Mouse (Mus musculus) embryo, embryonic 11 days (tissue): ENCODE measurements around the gene Map4k1.
A peak's percentile ranks its signal among the peaks of the same experiment; 100 is the strongest.

Experiments used
- DNase-seq: peaks from one replicate; pipeline ENCODE4 v3.0.0-alpha.2; 2015

Gene Map4k1

DNA sequence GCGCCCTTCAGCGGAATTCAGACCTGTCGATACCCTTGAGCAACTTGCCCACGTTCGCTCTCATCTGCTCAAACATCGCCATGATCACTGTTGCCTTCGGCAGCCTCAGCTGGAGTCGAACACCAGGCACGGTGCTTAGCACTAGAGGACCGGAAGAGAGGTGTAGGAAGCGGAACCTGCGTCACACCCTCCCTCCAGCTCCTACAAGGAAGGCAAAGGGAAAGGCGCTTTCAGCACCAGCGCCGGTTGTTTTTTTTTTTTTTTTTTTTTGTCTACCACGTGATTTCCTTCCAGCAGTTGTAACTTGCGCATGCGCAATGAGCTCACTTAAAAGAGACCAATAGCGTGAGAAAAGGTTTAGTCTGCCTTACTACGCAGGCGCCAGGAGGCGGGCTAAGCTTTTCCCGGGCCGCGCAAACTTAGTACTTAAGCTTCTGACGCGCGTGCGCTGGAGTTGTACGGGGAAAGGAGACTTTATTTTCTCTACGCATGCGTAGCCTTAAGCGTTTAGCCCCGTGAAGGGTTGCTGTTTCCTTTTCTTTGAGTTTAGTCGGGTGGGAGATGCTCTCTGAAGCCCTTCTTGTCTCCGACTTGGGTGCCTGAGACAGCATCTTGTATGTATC lies at the start of gene Map4k1, which contains the start of gene Eif3k:
Gene Map4k1 (plus strand): TSS at position 400 of the 623 bp plus-strand sequence.
Gene Eif3k (minus strand): TSS at position 214 of the 623 bp plus-strand sequence.
- DNase-seq = peak; percentile 100

DNA sequence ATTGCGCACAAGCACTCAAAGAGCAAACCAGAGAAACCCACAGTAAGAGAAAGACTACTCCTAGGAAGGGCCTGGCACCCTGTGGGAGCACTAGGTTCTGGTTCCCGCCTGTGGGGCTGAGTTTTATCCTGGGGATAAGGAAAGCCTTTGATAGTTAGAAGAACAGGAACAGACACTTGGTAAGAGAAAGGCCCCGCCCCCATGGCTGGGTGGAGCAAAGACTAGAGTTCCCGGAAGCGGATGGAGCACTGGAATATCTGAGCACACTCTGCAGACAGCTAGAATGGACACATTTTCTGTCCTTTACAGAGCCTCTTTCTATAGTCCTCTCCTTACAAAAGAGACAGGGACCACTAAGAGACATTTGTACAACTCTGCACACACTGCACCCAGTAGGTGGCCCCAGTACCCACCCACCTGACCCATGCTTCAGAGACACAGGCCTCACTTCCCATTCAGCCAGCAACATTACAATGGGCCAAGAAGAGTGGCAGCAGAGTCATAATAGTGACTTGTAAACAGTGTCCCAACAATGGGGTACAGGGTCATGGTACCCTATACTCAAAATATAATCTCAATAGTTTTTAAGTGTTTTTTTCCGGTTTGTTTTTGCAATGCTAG lies 49.3 kb upstream of the Map4k1 start:
- DNase-seq = no peak

DNA sequence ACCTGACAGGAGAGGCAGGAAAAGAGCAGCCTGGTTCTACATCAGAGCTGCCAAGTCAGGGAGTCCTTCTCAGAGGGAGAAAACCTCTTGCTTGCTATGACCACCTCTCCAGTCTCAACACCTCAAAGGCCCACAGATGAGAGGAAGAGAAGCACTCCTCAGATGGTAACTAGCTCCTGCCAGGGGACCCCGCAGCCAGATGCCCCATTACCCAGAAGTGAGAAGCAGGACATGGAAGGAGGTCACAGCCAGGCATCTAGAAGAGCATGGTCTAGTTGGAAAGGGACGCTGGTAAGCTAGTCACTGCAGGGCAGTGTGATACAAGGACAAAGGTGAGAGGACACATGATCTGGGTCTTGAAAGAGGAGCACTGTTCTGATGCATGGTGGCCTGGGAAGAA lies 48.0 kb upstream of the Map4k1 start:
- DNase-seq = no peak

DNA sequence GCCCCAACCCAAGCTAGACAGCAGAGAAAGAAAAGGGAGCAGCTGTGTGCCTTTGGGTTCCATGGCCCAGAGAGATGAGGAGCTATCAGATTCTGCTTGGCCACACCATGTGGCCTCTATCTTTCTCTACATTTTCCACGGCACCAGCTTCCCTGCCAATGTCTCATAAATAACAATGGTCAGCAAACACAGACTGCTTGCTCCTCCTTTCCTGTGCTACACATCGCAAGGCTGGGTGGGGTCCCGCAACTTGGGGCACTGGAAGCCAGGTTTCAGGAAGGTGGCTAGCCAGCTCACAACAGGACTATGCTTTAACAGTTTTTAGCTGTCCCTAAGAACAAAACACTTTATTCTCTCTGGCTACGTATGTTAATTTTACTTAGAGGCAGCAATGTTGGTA lies 45.1 kb upstream of the Map4k1 start:
- no peak for DNase-seq

DNA sequence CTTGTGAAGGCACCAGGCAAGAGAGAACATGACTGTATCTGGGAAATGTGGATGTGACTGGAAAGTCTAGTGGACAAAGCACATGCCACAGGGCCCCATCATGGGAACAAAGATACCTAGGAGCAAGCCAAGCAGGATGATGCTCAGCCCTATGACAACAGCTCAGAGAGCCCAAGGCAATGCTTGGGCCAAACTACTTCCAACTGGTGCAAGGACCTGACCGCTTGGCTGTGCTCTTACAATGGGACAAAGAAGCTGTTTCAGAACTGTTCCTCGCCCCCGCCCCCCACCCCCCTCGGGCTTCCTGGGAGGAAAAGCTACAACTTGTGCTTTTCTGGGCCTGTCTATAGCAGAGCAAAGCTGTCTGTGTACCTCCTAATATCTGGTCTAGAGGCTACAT lies 43.2 kb upstream of the Map4k1 start:
- no peak for DNase-seq

DNA sequence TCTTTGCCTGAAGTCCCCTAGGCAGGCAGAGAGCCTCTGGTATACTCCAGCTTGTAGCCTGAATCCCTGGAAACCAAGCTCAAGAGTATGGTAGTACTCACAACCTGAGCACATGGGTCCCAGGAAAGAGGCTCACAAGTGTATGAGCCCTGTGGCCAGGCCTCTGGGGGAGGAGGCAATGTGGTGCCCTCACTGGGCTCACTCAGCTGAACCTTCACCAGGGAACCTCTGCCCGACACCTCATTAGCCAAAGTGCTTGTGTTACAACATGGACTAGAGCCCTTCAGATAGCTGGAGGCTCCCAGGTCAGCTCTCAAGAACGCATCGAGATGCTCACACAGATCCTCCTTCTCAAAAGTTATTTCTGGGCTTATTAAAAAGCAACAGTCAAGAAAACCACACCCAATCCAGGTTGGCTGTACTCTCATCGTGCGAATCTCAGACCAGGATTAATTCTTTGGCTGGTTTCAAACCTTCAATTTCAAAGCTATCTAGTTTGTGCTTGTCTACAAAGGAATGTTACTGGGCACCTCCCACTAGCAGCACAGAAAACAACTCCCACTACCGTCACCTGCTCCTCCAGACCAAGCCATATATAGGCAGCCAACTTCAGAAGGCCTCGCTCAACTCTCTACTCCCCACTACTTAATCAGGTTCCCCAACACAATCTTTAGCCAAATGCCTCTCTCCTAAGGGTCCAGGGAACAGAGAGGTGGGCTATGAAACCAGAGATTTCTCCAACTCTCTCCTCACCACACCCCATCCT lies 42.2 kb upstream of the Map4k1 start:
- DNase-seq = no peak

DNA sequence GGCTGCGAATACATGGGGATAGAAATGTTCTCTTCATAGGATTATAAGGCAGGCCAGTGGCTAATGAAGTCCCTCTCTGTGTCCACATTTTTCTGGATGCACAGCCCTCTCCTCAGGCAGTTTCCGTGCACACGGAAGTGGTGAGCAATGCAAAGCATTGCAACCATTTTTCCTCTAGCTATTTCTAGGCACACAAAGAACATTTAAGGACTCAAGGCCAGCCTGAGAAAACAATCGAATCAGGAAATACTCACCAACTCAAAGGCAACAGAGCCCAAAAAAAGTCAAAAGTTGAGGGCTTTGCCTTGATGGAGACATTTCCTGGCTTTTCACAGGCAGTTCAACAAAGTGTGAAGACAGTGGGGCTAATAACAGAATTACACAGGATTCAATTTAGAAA lies 40.7 kb upstream of the Map4k1 start:
- DNase-seq = no peak

DNA sequence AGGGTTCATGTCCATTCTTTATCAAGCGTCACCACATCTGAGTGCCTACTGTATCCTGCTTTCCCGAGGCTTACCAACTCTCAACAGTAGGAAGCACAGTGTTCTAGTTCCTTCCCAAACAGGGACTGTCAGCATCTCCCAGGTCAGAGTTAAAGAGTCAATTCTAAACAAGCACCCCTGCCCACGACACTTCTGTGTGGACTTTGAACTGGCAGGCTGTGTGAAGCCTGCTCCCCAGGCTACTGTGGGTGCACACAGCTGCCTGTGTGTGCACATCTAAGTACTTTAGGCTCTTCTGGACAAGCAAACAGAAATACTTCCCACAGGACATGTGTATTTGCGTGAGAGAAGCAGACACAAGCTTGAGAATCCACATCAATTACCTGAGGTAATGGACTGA lies 40.3 kb upstream of the Map4k1 start:
- DNase-seq = no peak

DNA sequence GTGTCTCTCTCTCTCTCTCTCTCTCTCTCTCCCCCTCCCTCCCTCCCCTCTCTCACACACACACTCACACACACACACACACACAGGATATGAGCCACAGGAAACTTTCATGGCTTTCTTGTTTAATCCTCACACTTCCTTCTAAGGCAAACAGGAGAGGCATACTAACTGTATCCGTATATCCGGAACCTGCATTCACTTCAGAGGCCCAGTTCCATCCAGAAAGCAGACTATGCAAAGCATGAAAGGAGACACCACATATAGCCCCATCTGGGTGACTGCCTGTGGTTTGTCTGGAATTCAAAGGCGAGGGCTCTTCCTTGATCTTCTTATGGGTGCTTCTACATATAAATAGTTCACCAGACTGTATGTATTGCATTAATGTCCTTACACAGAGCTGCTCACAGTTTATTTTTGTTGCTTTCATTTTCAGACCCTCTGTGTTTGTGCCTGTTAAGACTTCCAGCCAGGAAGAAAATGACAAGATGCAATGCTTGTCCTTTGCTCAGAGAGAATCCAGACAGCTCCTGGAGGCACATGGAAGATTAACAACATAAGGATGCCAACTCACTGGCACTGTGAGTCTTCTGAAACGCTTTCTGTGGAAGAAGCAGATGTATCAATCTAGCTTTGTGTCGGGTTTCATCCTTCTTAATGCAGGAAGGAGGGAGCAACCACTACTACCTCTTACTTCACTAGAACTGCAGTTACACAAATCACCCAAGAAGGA lies 38.2 kb upstream of the Map4k1 start:
- DNase-seq = no peak

DNA sequence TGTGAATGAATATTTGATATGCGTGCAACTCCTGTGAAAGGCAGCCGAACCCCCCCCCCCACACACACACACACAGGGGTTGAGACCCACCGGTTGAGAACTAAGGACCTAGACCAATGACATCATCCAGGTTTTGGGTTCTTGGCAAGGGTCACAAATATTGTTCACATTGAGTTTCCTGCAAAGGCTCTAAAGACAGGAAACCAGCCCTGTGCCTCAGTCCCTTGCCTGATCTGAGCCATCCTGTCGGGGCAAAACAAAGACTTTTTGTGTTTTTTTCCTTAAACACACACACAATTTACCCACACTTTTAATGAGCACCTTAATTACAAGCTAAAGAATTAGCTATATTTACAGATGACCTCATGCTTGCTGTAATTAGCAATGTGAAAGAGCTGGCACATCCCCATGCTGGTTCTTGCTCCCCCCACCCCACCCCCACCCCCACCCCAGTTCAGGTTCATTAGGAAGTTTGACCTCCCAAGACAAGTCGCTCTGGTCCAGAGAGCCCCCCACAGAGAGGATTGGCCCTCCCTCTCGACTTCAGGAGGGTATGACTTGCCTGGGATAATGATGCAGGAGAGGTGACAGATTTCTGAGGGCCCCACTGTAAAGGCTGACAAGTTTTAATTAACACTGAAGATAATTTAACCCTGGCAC lies 37.0 kb upstream of the Map4k1 start:
- DNase-seq = no peak

DNA sequence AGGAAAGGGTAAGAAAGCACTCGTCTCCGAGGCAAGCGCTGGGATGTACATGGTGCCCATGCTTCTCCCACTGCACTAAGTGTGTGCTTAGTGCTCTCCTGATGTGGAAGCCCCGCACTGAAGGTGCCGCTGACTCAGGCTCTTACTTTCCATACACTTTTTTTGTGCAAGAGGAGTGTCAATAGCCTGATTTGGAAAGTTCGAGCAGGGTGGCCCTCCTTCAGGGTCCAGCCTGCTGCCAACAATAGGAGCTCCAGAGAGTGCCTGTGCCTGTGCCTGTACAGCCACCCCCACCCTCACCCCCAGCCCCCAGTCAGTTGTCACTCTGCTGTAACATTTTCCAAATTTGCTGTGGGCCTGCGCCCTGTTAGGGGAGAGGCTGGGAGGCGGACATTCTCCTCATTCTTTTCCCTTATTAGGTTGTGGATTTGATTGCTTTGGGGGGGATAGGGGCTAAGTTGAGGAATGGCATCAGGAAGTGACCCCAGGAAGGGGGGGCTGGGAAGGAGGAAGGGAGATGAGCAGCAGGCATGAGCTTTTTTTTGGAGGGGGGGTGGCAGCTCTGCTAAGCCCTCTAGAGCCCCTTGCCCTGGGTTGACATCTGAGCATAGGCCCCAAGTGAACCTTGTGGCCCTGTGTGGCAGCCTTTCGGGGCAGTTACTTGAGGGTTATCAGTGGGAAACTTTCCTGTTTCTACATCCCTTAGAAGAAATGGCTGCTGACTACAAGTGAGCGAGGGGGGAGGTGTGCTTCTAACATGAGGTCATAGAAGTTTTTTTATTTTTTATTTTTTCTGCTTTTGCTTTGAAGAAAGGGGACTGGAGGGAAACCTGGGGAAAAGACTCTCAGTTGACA lies 36.2 kb upstream of the Map4k1 start:
- DNase-seq = peak; percentile 74

DNA sequence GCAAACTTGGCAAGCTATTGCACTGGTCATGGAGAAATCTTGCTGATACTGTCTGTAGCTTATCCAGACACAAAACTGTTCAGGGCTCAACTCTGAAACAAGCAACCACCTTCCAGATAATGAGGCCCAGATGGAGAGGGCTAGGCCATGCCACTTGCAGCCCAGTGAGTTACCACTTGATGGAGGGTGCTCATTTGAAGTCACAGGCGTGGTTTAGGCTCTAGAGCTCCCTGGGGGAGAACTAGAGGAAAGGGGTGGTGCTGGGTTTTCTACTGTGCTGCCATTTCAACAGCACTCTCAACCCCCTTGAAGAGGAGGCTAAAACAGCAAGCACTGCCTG lies 35.6 kb upstream of the Map4k1 start:
- peak; percentile 55 for DNase-seq

DNA sequence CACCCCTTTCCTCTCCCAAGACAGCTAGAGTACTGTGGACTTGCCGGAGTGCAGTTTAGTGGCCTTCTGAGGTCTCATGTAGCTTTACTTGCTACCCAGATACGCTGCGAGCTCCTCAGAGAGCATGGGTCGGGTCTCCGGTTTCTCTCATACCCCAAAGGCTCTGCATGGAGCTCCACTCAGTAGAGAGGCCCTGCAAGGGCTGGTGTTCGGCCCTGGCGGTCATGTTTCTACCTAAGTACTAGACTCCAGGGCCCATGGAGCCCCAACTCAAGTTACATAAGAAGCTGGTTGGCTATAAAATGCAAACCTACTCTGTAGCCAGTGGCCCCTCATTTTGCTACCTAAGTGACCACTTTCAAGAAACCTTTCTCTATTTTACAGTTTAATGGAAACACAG lies 33.1 kb upstream of the Map4k1 start:
- DNase-seq = no peak

DNA sequence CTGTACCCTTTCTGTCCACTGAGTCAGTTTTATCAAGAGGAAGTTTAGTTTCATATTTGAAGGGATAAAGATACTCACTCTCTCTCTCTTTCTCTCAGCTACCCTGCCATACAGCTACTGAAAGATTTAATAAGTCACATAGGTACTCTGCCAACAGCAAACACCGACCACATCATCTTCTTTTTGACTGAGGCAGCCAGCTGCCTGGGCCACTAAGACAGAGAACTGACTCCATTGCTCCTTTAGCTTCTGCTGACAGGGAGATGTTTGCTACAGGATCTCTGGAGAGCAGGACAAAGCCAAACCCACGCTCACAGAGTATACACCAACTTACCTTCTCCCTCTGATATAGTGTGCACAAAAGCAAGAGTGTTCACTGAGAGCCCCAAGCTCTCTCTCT lies 32.6 kb upstream of the Map4k1 start:
- DNase-seq = no peak

DNA sequence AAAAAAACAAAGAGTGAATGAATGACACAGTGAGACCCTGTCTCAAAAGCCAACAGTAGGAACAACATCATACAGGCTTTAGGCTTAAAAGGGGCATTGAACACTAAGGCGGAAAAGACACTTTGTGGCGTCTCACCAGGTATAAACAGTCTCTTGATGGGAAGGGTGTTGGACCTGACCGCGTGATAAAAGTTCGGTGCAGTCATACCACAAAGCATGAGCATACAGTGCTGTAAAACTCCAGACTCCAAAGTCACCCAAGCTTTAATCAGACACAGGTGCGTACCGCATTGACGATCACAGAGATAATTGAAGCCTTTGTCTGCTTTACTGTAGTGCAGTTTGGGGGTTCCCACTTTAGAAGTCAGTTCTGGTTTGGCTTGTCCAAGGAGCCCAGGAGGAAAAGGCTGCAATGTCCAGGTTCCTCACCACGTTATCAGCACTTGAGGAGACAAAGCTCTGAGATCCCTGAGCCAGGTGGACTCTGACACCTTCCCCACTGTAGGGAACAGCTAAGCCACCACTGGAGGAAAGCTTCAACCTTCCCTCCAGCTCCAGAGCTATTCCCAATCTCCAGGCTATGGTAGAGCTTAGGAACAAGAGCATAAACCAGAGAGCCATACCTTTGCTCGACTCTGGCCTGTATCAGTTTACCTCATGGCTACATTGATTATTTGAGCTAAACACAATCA lies 31.4 kb upstream of the Map4k1 start:
- no peak for DNase-seq

DNA sequence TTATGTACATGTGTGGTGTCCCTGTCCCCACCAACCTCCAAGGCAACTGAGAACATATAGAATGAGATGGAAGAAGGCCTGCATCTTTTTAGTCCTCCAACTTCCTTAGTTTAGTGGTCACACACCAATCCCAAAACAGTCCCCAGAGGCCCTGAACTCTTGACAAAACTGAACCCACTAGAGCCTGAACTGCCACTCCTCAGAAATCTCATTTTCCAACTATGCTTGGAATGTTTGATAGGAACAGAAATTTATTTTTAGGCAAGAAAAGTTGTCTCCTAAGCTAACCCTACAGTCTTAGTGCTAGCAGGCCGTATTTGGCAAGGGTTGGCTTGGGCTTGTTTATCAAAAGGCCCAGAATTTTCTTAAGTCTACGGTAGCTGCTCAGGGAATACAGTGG lies 30.1 kb upstream of the Map4k1 start:
- DNase-seq = no peak

DNA sequence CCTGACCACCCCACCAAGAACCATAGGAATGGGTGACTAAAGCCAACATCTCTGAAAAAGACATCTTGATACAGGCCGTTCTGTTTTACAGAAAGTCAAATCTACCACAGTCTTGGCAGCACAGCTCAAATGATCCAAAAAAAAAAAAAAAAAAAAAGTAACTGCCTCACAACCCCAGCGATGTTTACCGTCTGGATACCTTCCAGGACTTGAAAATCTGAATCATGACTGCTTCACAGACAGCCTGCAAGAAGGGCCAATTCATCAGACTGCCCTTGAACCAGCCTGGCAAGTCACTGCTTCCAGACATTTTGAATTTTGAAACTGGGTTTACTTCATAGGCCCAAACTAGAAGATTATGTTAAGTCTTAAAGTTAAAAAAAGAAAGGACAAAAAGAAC lies 29.1 kb upstream of the Map4k1 start:
- DNase-seq = no peak

DNA sequence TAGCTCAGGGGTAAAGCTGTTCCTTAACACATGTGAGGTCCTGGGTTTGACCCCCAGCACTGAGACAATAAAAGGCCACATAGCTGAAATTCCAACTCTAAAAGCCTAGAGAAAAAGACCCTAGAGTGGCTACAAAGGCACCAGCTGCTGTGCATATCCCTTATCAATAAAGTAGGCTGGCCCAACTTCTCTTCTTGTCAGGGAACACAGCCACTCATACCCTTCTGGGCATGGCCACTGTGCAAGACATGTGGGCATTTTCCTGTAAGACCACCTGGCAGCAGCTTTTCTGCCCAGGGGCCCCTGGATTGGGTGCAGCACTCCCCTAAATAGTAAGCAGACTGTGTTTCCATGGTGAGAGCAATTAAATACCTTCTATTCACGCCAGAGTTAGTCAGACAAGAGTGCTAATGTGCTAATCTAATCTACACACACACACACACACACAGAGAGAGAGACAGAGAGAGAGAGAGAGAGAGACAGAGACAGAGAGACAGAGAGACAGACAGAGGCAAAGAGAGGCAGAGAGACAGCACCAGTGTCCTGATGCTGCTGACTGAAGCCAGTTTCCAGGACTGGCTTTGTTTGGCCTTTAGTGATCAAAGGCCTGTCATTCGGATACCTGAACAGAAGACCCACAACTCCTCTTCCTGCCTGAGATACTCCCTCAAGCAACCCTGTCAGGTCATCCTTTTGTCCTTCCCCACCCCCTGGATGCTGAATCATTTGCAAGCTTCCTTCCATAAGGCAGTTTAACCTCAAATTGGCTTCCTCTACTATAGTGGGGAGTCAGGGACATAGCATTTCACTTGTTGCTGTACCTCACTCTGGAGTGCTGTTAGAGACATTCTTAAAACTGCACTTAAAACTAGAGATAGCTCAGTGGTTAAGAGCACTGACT lies 28.1 kb upstream of the Map4k1 start:
- peak; percentile 66 for DNase-seq

DNA sequence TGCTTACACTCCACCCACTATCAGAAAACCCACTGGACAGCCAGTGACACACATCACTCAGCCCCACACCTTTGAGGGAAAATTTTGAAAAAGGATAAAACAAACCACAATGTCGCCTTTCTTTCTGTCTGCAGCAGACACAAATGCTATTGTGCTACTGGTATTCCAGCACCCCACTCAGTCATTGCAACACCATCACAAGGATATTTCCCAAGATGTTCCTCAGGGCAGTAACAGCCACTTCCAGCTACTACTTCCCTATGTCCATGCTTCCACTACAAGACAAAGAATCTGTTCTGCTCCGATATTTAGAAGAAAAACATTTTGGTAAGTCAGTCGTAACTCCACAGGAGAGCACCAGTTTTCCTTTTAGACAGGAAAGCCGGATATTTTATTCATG lies 27.1 kb upstream of the Map4k1 start:
- no peak for DNase-seq

DNA sequence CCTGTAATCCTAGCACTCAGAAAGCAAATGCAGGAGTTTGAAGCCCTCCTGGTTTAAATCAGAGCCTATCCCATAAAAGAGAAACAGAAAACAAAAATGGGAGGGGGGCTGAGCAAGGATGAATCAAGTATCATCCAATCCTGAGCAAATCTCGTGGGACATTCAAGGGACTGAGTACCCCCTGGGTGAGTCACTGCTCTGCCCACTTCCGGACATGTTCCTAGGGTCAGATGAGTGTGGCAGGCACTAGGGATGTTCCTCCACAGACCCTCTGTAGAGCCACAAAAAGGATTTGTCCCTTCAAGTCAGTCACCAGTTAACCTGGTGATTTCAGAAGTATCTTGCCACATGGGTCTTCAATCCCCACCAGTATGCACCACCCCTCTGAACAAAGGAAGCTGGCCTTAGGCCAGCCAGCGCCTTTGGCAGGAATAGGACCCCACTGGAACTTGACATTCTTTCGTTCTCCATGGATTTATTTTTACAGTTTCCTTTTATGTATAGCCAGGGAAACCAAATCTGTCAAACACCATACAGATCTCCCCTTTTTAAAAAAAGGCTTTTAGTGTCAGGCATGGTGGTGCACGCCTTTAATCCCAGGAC lies 26.5 kb upstream of the Map4k1 start:
- no peak for DNase-seq
